Mouse (Mus musculus): ENCODE measurements around the gene Htt.

The Htt gene

GRCm38 (mm10) chr5:34931516-34932457, 170.2 kb downstream of the Htt start:
- DNase-seq, result no peak

- DNase-seq, result no peak
Observed at GRCm38 (mm10) chr5:34932458-34932806, 170.9 kb downstream of the Htt start.

GRCm38 (mm10) chr5:34933461-34933860, 171.9 kb downstream of the Htt start:
- DNase-seq, result no peak

GRCm38 (mm10) chr5:34941710-34942470, 180.3 kb downstream of the Htt start:
- no peak for DNase-seq

GRCm38 (mm10) chr5:34943428-34943827, 181.9 kb downstream of the Htt start:
- DNase-seq, result no peak

- DNase-seq, result peak; percentile 63 to 79
Observed at GRCm38 (mm10) chr5:34948861-34949760, 187.6 kb downstream of the Htt start, which contains the start of gene Rgs12. Gene Rgs12 (plus strand): TSS chr5:34949445.

- DNase-seq, result no peak
Observed at GRCm38 (mm10) chr5:34949769-34950211, 188.2 kb downstream of the Htt start.

GRCm38 (mm10) chr5:34950486-34951160, 189.1 kb downstream of the Htt start:
- DNase-seq, result no peak

GRCm38 (mm10) chr5:34951161-34951834, 189.8 kb downstream of the Htt start:
- DNase-seq, result peak in 1 of 2 experiments; percentile 26

GRCm38 (mm10) chr5:34954508-34954907, 193.0 kb downstream of the Htt start:
- DNase-seq, result no peak

GRCm38 (mm10) chr5:34955630-34956029, 194.1 kb downstream of the Htt start:
- DNase-seq, result peak; percentile 33 to 52

- no peak for DNase-seq
Observed at GRCm38 (mm10) chr5:34956151-34956550, 194.6 kb downstream of the Htt start.

GRCm38 (mm10) chr5:34957015-34957414, 195.5 kb downstream of the Htt start:
- peak in 1 of 2 experiments; percentile 27 for DNase-seq

GRCm38 (mm10) chr5:34960021-34960420, 198.5 kb downstream of the Htt start:
- no peak for DNase-seq
